24 mouse cellular contexts compared by ENCODE assay signal in the genomic region with DNA sequence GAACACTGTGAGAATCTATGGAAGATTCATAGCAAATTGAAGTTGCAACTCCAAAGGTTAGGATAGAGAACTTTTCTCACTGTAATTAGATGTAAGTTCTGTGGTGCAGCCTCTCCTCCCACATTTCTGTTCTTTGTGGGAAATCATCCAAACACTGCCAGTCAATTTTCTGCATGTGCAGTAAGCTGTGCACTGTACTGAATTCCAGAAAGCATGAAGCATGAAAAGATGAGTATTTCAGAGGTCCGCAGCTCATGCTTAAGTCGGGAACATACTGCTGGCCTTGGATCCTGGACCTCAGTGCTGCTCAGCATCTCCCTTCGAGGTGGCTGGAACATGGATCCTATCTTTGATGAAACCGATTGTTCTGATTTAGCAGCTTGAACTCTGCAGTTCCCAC. TPM values are rescaled to one million over a fixed set of nuclear protein-coding genes. Genes with fewer than 3 reads are reported as not detected.
A peak's percentile ranks its signal among the peaks of the same experiment; 100 is the strongest.
DNase-seq lines count a peak whose midpoint lies in the region; ATAC-seq and TF ChIP-seq lines count a peak whose summit lies in the region.
"Had no signal": no experiment of that assay in that cellular context is flagged by ENCODE, and none has a peak within 500 bp of the region (broad histone marks: within the 10 kb centered on the region; RNA-seq: fewer than 3 reads in every experiment).

No protein-coding gene starts in this region.

- in situ Hi-C loops in Patski (cut with MboI; ENCODE audit: low pct_unique_long_range_greater_than_20kb) = no loop called here

- no peaks in the 10 kb centered on the region for H3K27me3 ChIP-seq in Patski
- H3K27me3 ChIP-seq: embryonic facial prominence, embryonic 12.5 days; embryonic facial prominence, embryonic 15.5 days; forebrain, embryonic 12.5 days had no signal

- no peak for DNase-seq in frontal cortex, adult 2 months (ENCODE audit: extremely low spot score in 1 of 2, low spot score in 1 of 2)
- no peak for DNase-seq in layer of hippocampus, adult 2 months (ENCODE audit: low spot score in 2 of 2)
- DNase-seq in layer of hippocampus, postnatal 36 days = no peak
- DNase-seq in Muller cell, postnatal 12 days (ENCODE audit: inconsistent ontology term) = peak; percentile 6
- DNase-seq in Patski (ENCODE audit: low read depth, low spot score) = peak; percentile 47
- DNase-seq in left cerebral cortex, postnatal 10 days (ENCODE audit: extremely low spot score in 1 of 2, low spot score in 2 of 2) = no peak
- DNase-seq in cerebellum, postnatal 25 days = no peak
- DNase-seq: adrenal gland, adult 2 months; adrenal gland, postnatal 10 days; adrenal gland, postnatal 25 days; cerebellum, adult 11-12 months; cerebellum, adult 2 months; cerebellum, adult 9-10 months; cerebellum, postnatal 10 days; cerebellum, postnatal 36 days; embryo, embryonic 11 days had no signal

- POLR2A ChIA-PET in Patski (lab: Charles Lee) = no interaction called here

- ATAC-seq in frontal cortex, adult (ENCODE audit: low TSS enrichment) = 0 out of 2 replicates have a peak, but pooled peaks have one; percentile 41
- peak; percentile 65 for ATAC-seq in Patski
- ATAC-seq: forebrain, embryonic 14.5 days; forebrain, embryonic 16.5 days had no signal

- H3K27ac ChIP-seq in layer of hippocampus, adult 2 months = peak overlapping the region; percentile 59; the same call in 1 of the 2 replicates
- H3K27ac ChIP-seq: embryonic facial prominence, embryonic 12.5 days; embryonic facial prominence, embryonic 15.5 days; forebrain, embryonic 10.5 days; forebrain, embryonic 12.5 days had no signal

- CTCF ChIA-PET in Patski (lab: Charles Lee) = interaction anchor here (1.3 kb wide), 1 partner anchor 85 kb away, joined by 3 read pairs; no protein-coding TSS in a partner anchor

- H3K4me3 ChIP-seq in layer of hippocampus, adult 2 months = no peak overlapping the region
- H3K4me3 ChIP-seq: embryonic facial prominence, embryonic 12.5 days; embryonic facial prominence, embryonic 15.5 days; erythroblast, embryonic 14.5 days; forebrain, embryonic 10.5 days; forebrain, embryonic 12.5 days had no signal

- intact Hi-C loops in left cerebral cortex, postnatal 10 days (cut with DNase I) = no loop called here

- no peak for TF ChIP-seq CTCF in layer of hippocampus, adult 2 months (conservative IDR thresholded peaks at IDR 0.05)
- no peak for TF ChIP-seq CTCF in Patski (IDR thresholded peaks at IDR 0.05)

RNA-seq across cellular contexts. Expression of a gene that starts 41.3 kb away (rescaled TPM):
- 82.5 and 88.8 TPM in 2 replicates for polyA plus RNA-seq in frontal cortex, adult 2 months (2012; rRNA removed)
- total RNA-seq in layer of hippocampus, adult 2 months (2021) = 100 to 1,000 TPM; 105 to 113 TPM
- 100 to 1,000 TPM; 114 to 115 TPM for total RNA-seq in layer of hippocampus, postnatal 36 days (2021)
- 100 TPM for polyA plus RNA-seq in Patski (2021)
- total RNA-seq in left cerebral cortex, postnatal 10 days (2021) = 10 to 100 TPM; 80.2 to 83.3 TPM

Comparison
In these comparisons a context has a peak if more than half of its experiments do, and no peak if none do; other contexts are left out.
1. DNase-seq: peak in Muller cell, postnatal 12 days (single experiment) and Patski (single experiment); none in frontal cortex, adult 2 months (0 of 2), layer of hippocampus, adult 2 months (0 of 2), layer of hippocampus, postnatal 36 days (0 of 2), left cerebral cortex, postnatal 10 days (0 of 2) and cerebellum, postnatal 25 days (0 of 2).